Mouse (Mus musculus): Measurements from ENCODE around the gene Fbxo7. TPM values are rescaled to one million over a fixed set of nuclear protein-coding genes. Genes with fewer than 3 reads are reported as not detected.

Gene Fbxo7
- polyA plus RNA-seq (2016; fragmentation: Nextera tagmentation; extraction: Ambion mirVana): 19.3 and 20.1 TPM in 2 replicates

- ATAC-seq (ENCODE audit: low FRiP score, low read depth): peak; percentile 98
- WGBS: under 1% methylated on average over 82 of the region's 82 CpGs
- H3K4me1 ChIP-seq: peaks cover 3% of the 10 kb centered on the region; the same call in 1 of the 2 replicates
These were observed at the start of gene Fbxo7 for GRCm38 (mm10) chr10:86021749-86022473. Fbxo7 (plus strand) TSS chr10:86021972.

GRCm38 (mm10) chr10:85972915-85973314 lies 48.9 kb upstream of the Fbxo7 start:
- Histone ChIP-seq H3K9me3 (no peaks in the 10 kb centered on the region), H3K36me3 (no peaks in the 10 kb centered on the region), H3K4me2 (replicated peaks) (no peak overlapping the region), H3K27ac (no peak overlapping the region), H3K9ac (no peak overlapping the region), H3K27me3 (replicated peaks) (no peaks in the 10 kb centered on the region), H3K4me3 (no peak overlapping the region), H3K4me1 (no peaks in the 10 kb centered on the region)
- ATAC-seq (ENCODE audit: low FRiP score, low read depth): no peak
- 86% methylated on average over 4 of the region's 4 CpGs for WGBS

More at GRCm38 (mm10) chr10:86021749-86022473, at the start of gene Fbxo7:
- Histone ChIP-seq H3K4me3 (peak within 1 kb of the TSS; percentile 69), H3K27ac (peak within 1 kb of the TSS; percentile 72; the same call in 1 of the 2 replicates), H3K27me3 (replicated peaks) (no peaks in the 10 kb centered on the region), H3K36me3 (no peaks in the 10 kb centered on the region), H3K4me2 (replicated peaks) (peak within 1 kb of the TSS; percentile 73), H3K9ac (peak within 1 kb of the TSS; percentile 80), H3K9me3 (no peaks in the 10 kb centered on the region)

GRCm38 (mm10) chr10:85989412-85990115 lies 32.2 kb upstream of the Fbxo7 start:
- H3K27ac ChIP-seq: no peak overlapping the region
- no peak for ATAC-seq (ENCODE audit: low FRiP score, low read depth)
- no peaks in the 10 kb centered on the region for H3K4me1 ChIP-seq
- no peaks in the 10 kb centered on the region for H3K27me3 ChIP-seq (replicated peaks)
- no peak overlapping the region for H3K9ac ChIP-seq
- H3K4me2 ChIP-seq (replicated peaks): no peak overlapping the region
- 79% methylated on average over 6 of the region's 6 CpGs for WGBS
- H3K36me3 ChIP-seq: no peaks in the 10 kb centered on the region
- H3K9me3 ChIP-seq: no peaks in the 10 kb centered on the region
- H3K4me3 ChIP-seq: no peak overlapping the region

- no peak overlapping the region for H3K4me2 ChIP-seq (replicated peaks)
- no peak for ATAC-seq (ENCODE audit: low FRiP score, low read depth)
- WGBS: 87% methylated on average over 4 of the region's 4 CpGs
These were observed 29.4 kb upstream of the Fbxo7 start for GRCm38 (mm10) chr10:85992412-85992811.

GRCm38 (mm10) chr10:85993836-85994235 lies 27.9 kb upstream of the Fbxo7 start:
- H3K9me3 ChIP-seq: no peaks in the 10 kb centered on the region
- H3K4me2 ChIP-seq (replicated peaks): no peak overlapping the region
- no peak for ATAC-seq (ENCODE audit: low FRiP score, low read depth)
- 92% methylated on average over 9 of the region's 9 CpGs for WGBS
- H3K36me3 ChIP-seq: no peaks in the 10 kb centered on the region
- H3K9ac ChIP-seq: no peak overlapping the region
- H3K27me3 ChIP-seq (replicated peaks): no peaks in the 10 kb centered on the region
- H3K4me3 ChIP-seq: no peak overlapping the region
- H3K27ac ChIP-seq: no peak overlapping the region
- no peaks in the 10 kb centered on the region for H3K4me1 ChIP-seq

More at GRCm38 (mm10) chr10:85992412-85992811, 29.4 kb upstream of the Fbxo7 start:
- no peak overlapping the region for H3K4me3 ChIP-seq
- no peaks in the 10 kb centered on the region for H3K9me3 ChIP-seq
- no peak overlapping the region for H3K27ac ChIP-seq
- H3K4me1 ChIP-seq: no peaks in the 10 kb centered on the region
- no peaks in the 10 kb centered on the region for H3K27me3 ChIP-seq (replicated peaks)
- no peaks in the 10 kb centered on the region for H3K36me3 ChIP-seq
- no peak overlapping the region for H3K9ac ChIP-seq

- Histone ChIP-seq H3K9me3 (no peaks in the 10 kb centered on the region), H3K9ac (no peak overlapping the region), H3K36me3 (no peaks in the 10 kb centered on the region), H3K27ac (no peak overlapping the region), H3K4me2 (replicated peaks) (no peak overlapping the region), H3K27me3 (replicated peaks) (no peaks in the 10 kb centered on the region), H3K4me3 (no peak overlapping the region), H3K4me1 (no peaks in the 10 kb centered on the region)
- no peak for ATAC-seq (ENCODE audit: low FRiP score, low read depth)
- WGBS: 84% methylated on average over 5 of the region's 5 CpGs
These were observed 27.1 kb upstream of the Fbxo7 start for GRCm38 (mm10) chr10:85994543-85995104.

GRCm38 (mm10) chr10:86000447-86000846 lies 21.3 kb upstream of the Fbxo7 start:
- no peaks in the 10 kb centered on the region for H3K36me3 ChIP-seq
- H3K4me3 ChIP-seq: no peak overlapping the region
- no peaks in the 10 kb centered on the region for H3K9me3 ChIP-seq
- H3K27ac ChIP-seq: no peak overlapping the region
- H3K4me1 ChIP-seq: no peaks in the 10 kb centered on the region
- no peak overlapping the region for H3K4me2 ChIP-seq (replicated peaks)
- H3K9ac ChIP-seq: no peak overlapping the region
- no peak for ATAC-seq (ENCODE audit: low FRiP score, low read depth)
- no peaks in the 10 kb centered on the region for H3K27me3 ChIP-seq (replicated peaks)
- 92% methylated on average over 4 of the region's 4 CpGs for WGBS

GRCm38 (mm10) chr10:86006455-86006854 lies 15.3 kb upstream of the Fbxo7 start:
- no peak for ATAC-seq (ENCODE audit: low FRiP score, low read depth)
- Histone ChIP-seq H3K9me3 (no peaks in the 10 kb centered on the region), H3K36me3 (no peaks in the 10 kb centered on the region), H3K4me1 (no peaks in the 10 kb centered on the region), H3K4me3 (no peak overlapping the region), H3K9ac (no peak overlapping the region), H3K27me3 (replicated peaks) (no peaks in the 10 kb centered on the region), H3K27ac (no peak overlapping the region), H3K4me2 (replicated peaks) (no peak overlapping the region)
- 76% methylated on average over 5 of the region's 5 CpGs for WGBS

GRCm38 (mm10) chr10:86009688-86010087 lies 12.1 kb upstream of the Fbxo7 start:
- no peak for ATAC-seq (ENCODE audit: low FRiP score, low read depth)
- Histone ChIP-seq H3K4me2 (replicated peaks) (no peak overlapping the region), H3K27me3 (replicated peaks) (no peaks in the 10 kb centered on the region), H3K4me3 (no peak overlapping the region), H3K9ac (no peak overlapping the region), H3K27ac (no peak overlapping the region), H3K4me1 (no peaks in the 10 kb centered on the region), H3K9me3 (no peaks in the 10 kb centered on the region), H3K36me3 (no peaks in the 10 kb centered on the region)
- WGBS: 92% methylated on average over 2 of the region's 2 CpGs

- no peak overlapping the region for H3K4me3 ChIP-seq
- H3K36me3 ChIP-seq: no peaks in the 10 kb centered on the region
- no peak overlapping the region for H3K4me2 ChIP-seq (replicated peaks)
- 33% methylated on average over 6 of the region's 6 CpGs for WGBS
- no peak for ATAC-seq (ENCODE audit: low FRiP score, low read depth)
- H3K27me3 ChIP-seq (replicated peaks): no peaks in the 10 kb centered on the region
- H3K9ac ChIP-seq: no peak overlapping the region
- no peaks in the 10 kb centered on the region for H3K9me3 ChIP-seq
- H3K27ac ChIP-seq: no peak overlapping the region
- no peaks in the 10 kb centered on the region for H3K4me1 ChIP-seq
These were observed 11.1 kb upstream of the Fbxo7 start for GRCm38 (mm10) chr10:86010636-86011035.

GRCm38 (mm10) chr10:86011172-86011571 lies 10.6 kb upstream of the Fbxo7 start:
- Histone ChIP-seq H3K4me2 (replicated peaks) (no peak overlapping the region), H3K4me1 (no peaks in the 10 kb centered on the region), H3K27ac (no peak overlapping the region), H3K36me3 (no peaks in the 10 kb centered on the region), H3K4me3 (no peak overlapping the region), H3K9me3 (no peaks in the 10 kb centered on the region), H3K9ac (no peak overlapping the region), H3K27me3 (replicated peaks) (no peaks in the 10 kb centered on the region)
- 80% methylated on average over 2 of the region's 2 CpGs for WGBS
- ATAC-seq (ENCODE audit: low FRiP score, low read depth): no peak

GRCm38 (mm10) chr10:86011781-86012180 lies 10.0 kb upstream of the Fbxo7 start, which contains the start of gene Bpifc:
Bpifc (minus strand) TSS chr10:86011895.
- Histone ChIP-seq H3K27ac (no peak within 1 kb of the TSS), H3K4me3 (no peak within 1 kb of the TSS), H3K9me3 (no peaks in the 10 kb centered on the region), H3K36me3 (no peaks in the 10 kb centered on the region), H3K27me3 (replicated peaks) (no peaks in the 10 kb centered on the region), H3K4me1 (no peaks in the 10 kb centered on the region), H3K4me2 (replicated peaks) (no peak within 1 kb of the TSS), H3K9ac (no peak within 1 kb of the TSS)
- ATAC-seq (ENCODE audit: low FRiP score, low read depth): no peak
- 91% methylated on average over 2 of the region's 2 CpGs for WGBS
